Mouse (Mus musculus): ENCODE results near the gene Palm3. TPM values are rescaled to one million over a fixed set of nuclear protein-coding genes. Genes with fewer than 3 reads are reported as not detected.

The Palm3 gene
- polyA plus RNA-seq, 1 experiment, result 0.32 TPM

DNA sequence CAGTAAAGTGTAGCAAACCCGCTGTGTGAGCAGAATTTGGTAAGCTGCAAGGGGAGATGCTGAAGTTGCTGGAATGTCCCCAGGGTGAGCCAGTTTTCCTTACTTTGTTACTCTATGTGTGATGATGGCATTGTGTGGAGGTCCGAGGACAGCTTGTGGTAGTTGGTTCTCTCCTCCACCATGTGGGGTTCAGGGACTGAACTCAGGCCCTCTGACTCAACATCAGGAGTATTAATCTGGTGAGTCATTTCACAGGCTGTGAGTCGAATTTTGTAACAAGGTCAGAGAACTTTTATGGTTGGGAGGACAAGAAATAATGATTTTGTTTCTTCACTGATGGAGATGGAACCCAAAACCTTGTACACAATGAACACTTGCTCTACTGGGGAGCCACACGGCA lies 11.5 kb downstream of the Palm3 start:
- Histone ChIP-seq H3K27me3 (ENCODE audit: control insufficient read depth, insufficient read depth, low read length) (no peaks in the 10 kb centered on the region; the same call in 1 of the 2 replicates), H3K27ac (ENCODE audit: control insufficient read depth, insufficient read depth, low read length) (no peak overlapping the region), H3K36me3 (ENCODE audit: control insufficient read depth, insufficient read depth, low read length) (peaks cover 29% of the 10 kb centered on the region), H3K4me1 (replicated peaks; ENCODE audit: control insufficient read depth, insufficient read depth, low read length) (no peaks in the 10 kb centered on the region), H3K4me3 (ENCODE audit: control insufficient read depth, insufficient read depth, low read length) (no peak overlapping the region)
- WGBS, result 92% methylated on average over 4 of the region's 4 CpGs
- DNase-seq, result no peak
- no peak for TF ChIP-seq CTCF (IDR thresholded peaks at IDR 0.05; ENCODE audit: borderline replicate concordance, control insufficient read depth, extremely low read depth, insufficient read depth, low read length, poor library complexity)
- TF ChIP-seq POLR2A (IDR thresholded peaks at IDR 0.05; ENCODE audit: control insufficient read depth, extremely low read depth, insufficient read depth, low read length, poor library complexity), result no peak

DNA sequence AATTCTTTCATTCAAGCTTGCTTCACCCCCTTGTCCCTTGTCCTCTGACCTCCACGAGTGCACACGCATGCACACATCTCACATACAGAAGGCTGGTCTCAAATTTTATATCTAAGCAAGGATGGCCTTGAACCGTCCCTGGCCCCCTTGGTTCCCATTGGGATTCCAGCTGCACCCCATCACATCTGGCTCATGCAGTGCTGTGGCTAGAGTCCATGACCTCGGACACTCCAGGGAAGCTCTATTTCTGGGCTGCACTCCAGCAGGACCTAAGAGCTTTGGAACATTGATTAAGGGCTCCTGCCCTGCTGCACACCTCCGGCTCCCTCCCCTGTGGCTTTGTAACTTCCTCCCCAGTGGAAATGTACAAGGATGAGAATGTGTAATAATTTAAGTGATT lies 16.7 kb downstream of the Palm3 start:
- WGBS, result 96% methylated on average over 5 of the region's 5 CpGs
- TF ChIP-seq CTCF (IDR thresholded peaks at IDR 0.05; ENCODE audit: borderline replicate concordance, control insufficient read depth, extremely low read depth, insufficient read depth, low read length, poor library complexity) (no peak), POLR2A (IDR thresholded peaks at IDR 0.05; ENCODE audit: control insufficient read depth, extremely low read depth, insufficient read depth, low read length, poor library complexity) (no peak)
- H3K4me3 ChIP-seq (ENCODE audit: control insufficient read depth, insufficient read depth, low read length), result no peak overlapping the region
- H3K36me3 ChIP-seq (ENCODE audit: control insufficient read depth, insufficient read depth, low read length), result peaks cover 34% of the 10 kb centered on the region
- H3K27me3 ChIP-seq (ENCODE audit: control insufficient read depth, insufficient read depth, low read length), result no peaks in the 10 kb centered on the region
- H3K4me1 ChIP-seq (replicated peaks; ENCODE audit: control insufficient read depth, insufficient read depth, low read length), result peaks cover 22% of the 10 kb centered on the region
- no peak for DNase-seq
- no peak overlapping the region for H3K27ac ChIP-seq (ENCODE audit: control insufficient read depth, insufficient read depth, low read length)

GRCm38 (mm10) chr8:84039050-84039449 lies 17.8 kb downstream of the Palm3 start:
- TF ChIP-seq POLR2A (IDR thresholded peaks at IDR 0.05; ENCODE audit: control insufficient read depth, extremely low read depth, insufficient read depth, low read length, poor library complexity) (0 out of 2 replicates have a peak, but pooled peaks have one; percentile 29), CTCF (IDR thresholded peaks at IDR 0.05; ENCODE audit: borderline replicate concordance, control insufficient read depth, extremely low read depth, insufficient read depth, low read length, poor library complexity) (peak; percentile 67; the same call in 1 of the 2 replicates)
- DNase-seq, result peak; percentile 81
- H3K27me3 ChIP-seq (ENCODE audit: control insufficient read depth, insufficient read depth, low read length), result no peaks in the 10 kb centered on the region
- H3K27ac ChIP-seq (ENCODE audit: control insufficient read depth, insufficient read depth, low read length), result no peak overlapping the region
- peaks cover 25% of the 10 kb centered on the region for H3K4me1 ChIP-seq (replicated peaks; ENCODE audit: control insufficient read depth, insufficient read depth, low read length)
- H3K4me3 ChIP-seq (ENCODE audit: control insufficient read depth, insufficient read depth, low read length), result no peak overlapping the region
- H3K36me3 ChIP-seq (ENCODE audit: control insufficient read depth, insufficient read depth, low read length), result peaks cover 24% of the 10 kb centered on the region
- 27% methylated on average over 5 of the region's 5 CpGs for WGBS

DNA sequence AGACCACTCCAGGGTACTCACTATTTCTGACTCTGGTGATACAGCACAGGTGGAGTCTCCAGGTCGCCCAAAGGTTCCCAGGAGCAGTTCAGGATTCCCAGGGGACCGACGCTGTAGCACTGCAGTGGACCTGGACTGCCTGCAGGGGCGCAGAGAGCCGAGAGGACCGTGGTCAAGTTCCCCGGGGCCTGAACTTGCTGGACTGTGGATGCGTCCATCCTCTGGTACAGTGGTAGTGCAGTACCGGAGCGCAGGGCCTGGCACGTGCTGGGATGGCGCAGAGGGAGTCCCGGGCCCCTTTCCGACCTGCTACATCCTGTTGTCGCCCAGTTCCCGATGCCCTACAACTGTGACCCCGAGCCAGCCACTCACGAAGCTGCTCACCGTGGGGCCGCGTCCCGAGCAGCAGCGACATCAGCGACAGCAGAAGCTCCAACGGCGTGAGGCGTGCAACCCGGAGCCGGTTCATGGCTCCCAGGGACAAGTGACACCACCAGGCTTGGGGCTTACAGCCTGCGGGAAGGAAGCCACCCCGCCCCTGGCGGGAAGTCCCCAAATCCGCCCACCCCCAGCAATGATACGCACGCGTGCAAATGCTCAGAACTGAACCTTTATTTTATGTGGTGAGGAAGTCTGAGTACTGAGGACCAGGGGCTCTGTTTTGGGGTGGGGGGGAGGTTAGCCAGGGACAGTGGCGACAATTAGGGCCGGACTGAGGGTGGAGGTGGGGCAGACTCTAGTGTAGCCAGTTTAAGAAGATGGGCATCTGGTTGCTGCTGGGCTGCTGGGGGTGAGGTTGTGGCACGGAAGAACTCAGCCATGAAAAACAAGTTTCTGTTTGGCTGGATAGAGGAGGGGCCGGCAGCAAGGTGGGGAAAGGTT lies 21.0 kb downstream of the Palm3 start, which contains the start of gene Il27ra:
Il27ra (minus strand) TSS at position 524 of the 882 bp plus-strand sequence.
- Histone ChIP-seq H3K4me1 (replicated peaks; ENCODE audit: control insufficient read depth, insufficient read depth, low read length) (peaks cover 25% of the 10 kb centered on the region), H3K27ac (ENCODE audit: control insufficient read depth, insufficient read depth, low read length) (peak within 1 kb of the TSS; percentile 40), H3K4me3 (ENCODE audit: control insufficient read depth, insufficient read depth, low read length) (peak within 1 kb of the TSS; percentile 75), H3K36me3 (ENCODE audit: control insufficient read depth, insufficient read depth, low read length) (peaks cover 12% of the 10 kb centered on the region), H3K27me3 (ENCODE audit: control insufficient read depth, insufficient read depth, low read length) (no peaks in the 10 kb centered on the region)
- DNase-seq, result peak; percentile 81
- peak; percentile 42; the same call in 1 of the 2 replicates for TF ChIP-seq CTCF (IDR thresholded peaks at IDR 0.05; ENCODE audit: borderline replicate concordance, control insufficient read depth, extremely low read depth, insufficient read depth, low read length, poor library complexity)
- peak; percentile 38; the same call in 1 of the 2 replicates for TF ChIP-seq POLR2A (IDR thresholded peaks at IDR 0.05; ENCODE audit: control insufficient read depth, extremely low read depth, insufficient read depth, low read length, poor library complexity)
- WGBS, result under 1% methylated on average over 40 of the region's 40 CpGs

DNA sequence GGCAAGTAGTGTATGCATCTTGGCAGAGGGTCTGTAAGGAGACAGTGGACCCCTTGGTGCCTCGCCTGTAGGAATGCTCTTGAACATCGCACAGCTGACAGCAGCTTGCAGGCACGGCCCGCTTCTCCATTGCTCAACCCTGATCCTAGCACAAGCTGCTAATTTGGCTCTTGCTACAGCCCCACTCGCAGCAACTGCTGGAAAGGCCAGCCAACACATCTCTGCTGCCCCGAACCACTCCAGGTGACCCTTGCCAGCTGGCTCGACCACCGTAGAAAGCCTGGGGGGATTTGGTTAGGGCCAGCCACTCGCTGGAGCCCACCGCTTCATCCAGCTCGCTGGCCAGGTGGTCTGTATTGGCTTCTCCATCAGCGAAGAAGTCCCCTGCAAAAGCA lies 21.7 kb downstream of the Palm3 start:
- Histone ChIP-seq H3K4me3 (ENCODE audit: control insufficient read depth, insufficient read depth, low read length) (peak overlapping the region; percentile 75), H3K27me3 (ENCODE audit: control insufficient read depth, insufficient read depth, low read length) (no peaks in the 10 kb centered on the region), H3K36me3 (ENCODE audit: control insufficient read depth, insufficient read depth, low read length) (peaks cover 8% of the 10 kb centered on the region), H3K4me1 (replicated peaks; ENCODE audit: control insufficient read depth, insufficient read depth, low read length) (peaks cover 25% of the 10 kb centered on the region), H3K27ac (ENCODE audit: control insufficient read depth, insufficient read depth, low read length) (peak overlapping the region; percentile 40)
- TF ChIP-seq POLR2A (IDR thresholded peaks at IDR 0.05; ENCODE audit: control insufficient read depth, extremely low read depth, insufficient read depth, low read length, poor library complexity), result no peak
- TF ChIP-seq CTCF (IDR thresholded peaks at IDR 0.05; ENCODE audit: borderline replicate concordance, control insufficient read depth, extremely low read depth, insufficient read depth, low read length, poor library complexity), result no peak
- DNase-seq, result no peak
- WGBS, result 64% methylated on average over 12 of the region's 12 CpGs

GRCm38 (mm10) chr8:84044103-84044502 lies 22.8 kb downstream of the Palm3 start:
- WGBS, result 92% methylated on average over 7 of the region's 7 CpGs
- no peaks in the 10 kb centered on the region for H3K36me3 ChIP-seq (ENCODE audit: control insufficient read depth, insufficient read depth, low read length)
- H3K27me3 ChIP-seq (ENCODE audit: control insufficient read depth, insufficient read depth, low read length), result no peaks in the 10 kb centered on the region

More at GRCm38 (mm10) chr8:84044103-84044502, 22.8 kb downstream of the Palm3 start:
- no peak for DNase-seq
- no peak overlapping the region for H3K27ac ChIP-seq (ENCODE audit: control insufficient read depth, insufficient read depth, low read length)
- peaks cover 25% of the 10 kb centered on the region for H3K4me1 ChIP-seq (replicated peaks; ENCODE audit: control insufficient read depth, insufficient read depth, low read length)
- no peak for TF ChIP-seq POLR2A (IDR thresholded peaks at IDR 0.05; ENCODE audit: control insufficient read depth, extremely low read depth, insufficient read depth, low read length, poor library complexity)
- TF ChIP-seq CTCF (IDR thresholded peaks at IDR 0.05; ENCODE audit: borderline replicate concordance, control insufficient read depth, extremely low read depth, insufficient read depth, low read length, poor library complexity), result no peak
- no peak overlapping the region for H3K4me3 ChIP-seq (ENCODE audit: control insufficient read depth, insufficient read depth, low read length)

Measured in thymus, adult 2 months (tissue).